Mouse (Mus musculus) cortical plate, adult 2 months (tissue): ENCODE measurements around the gene Ctsh.

Experiments used
- CTCF ChIP-seq: fragments of 200-500 bp; IDR thresholded peaks from 2 replicates; pipeline ENCODE4 v1.5.1; 2011; ENCODE audit warnings: mild to moderate bottlenecking, control low read depth, low read length; ENCODE audit not compliant: insufficient read depth; ENCODE audit errors: extremely low read depth
- POLR2A ChIP-seq: fragments of 200-500 bp; IDR thresholded peaks from 2 replicates; pipeline ENCODE4 v1.6.1; 2011; ENCODE audit warnings: mild to moderate bottlenecking, low read length, control low read depth; ENCODE audit not compliant: insufficient read depth; ENCODE audit errors: extremely low read depth

- no peak for TF ChIP-seq CTCF
- no peak for TF ChIP-seq POLR2A
Observed at GRCm38 (mm10) chr9:90053852-90054251, at the start of gene Ctsh.
